Mouse (Mus musculus): ENCODE data around the gene Ceacam15.

The Ceacam15 gene

GRCm38 (mm10) chr7:16629598-16630296, 45.8 kb downstream of the Ceacam15 start:
- no peak for DNase-seq

- peak; percentile 61 for DNase-seq
These were observed 47.3 kb downstream of the Ceacam15 start for GRCm38 (mm10) chr7:16628096-16628771.

GRCm38 (mm10) chr7:16623687-16624086, 51.8 kb downstream of the Ceacam15 start:
- DNase-seq: no peak

GRCm38 (mm10) chr7:16623131-16623530, 52.4 kb downstream of the Ceacam15 start:
- no peak for DNase-seq

All from right cerebral cortex, postnatal 25 days (tissue).